Mouse (Mus musculus): Measurements from ENCODE around the gene Gm26558.

The Gm26558 gene
- long read RNA-seq, experiment 1, result 0 reads
- long read RNA-seq, experiment 2, result 0 reads

GRCm38 (mm10) chr2:70661715-70662495, at the start of gene Gm26558:
TSS of gene Gm26558 (minus strand) at chr2:70662108.
- intact Hi-C loops (cut with DNase I), result no loop called here

GRCm38 (mm10) chr2:70710878-70711277, 49.0 kb upstream of the Gm26558 start:
- intact Hi-C loops (cut with DNase I), result no loop called here

GRCm38 (mm10) chr2:70710236-70710635, 48.3 kb upstream of the Gm26558 start:
- intact Hi-C loops (cut with DNase I), result no loop called here

GRCm38 (mm10) chr2:70708986-70709730, 47.2 kb upstream of the Gm26558 start:
- intact Hi-C loops (cut with DNase I), result loop anchor here (5.0 to 10.0 kb wide), 2 partner anchors 116 to 328 kb away; partner anchors contain the start of gene Tlk1

GRCm38 (mm10) chr2:70702403-70702802, 40.5 kb upstream of the Gm26558 start:
- intact Hi-C loops (cut with DNase I), result loop anchor here (10.0 kb wide), 1 partner anchor 122 kb away; the partner anchor contains the start of gene Tlk1

GRCm38 (mm10) chr2:70701571-70701970, 39.7 kb upstream of the Gm26558 start:
- intact Hi-C loops (cut with DNase I), result loop anchor here (10.0 kb wide), 1 partner anchor 123 kb away; the partner anchor contains the start of gene Tlk1

GRCm38 (mm10) chr2:70700851-70701250, 38.9 kb upstream of the Gm26558 start:
- intact Hi-C loops (cut with DNase I), result loop anchor here (10.0 kb wide), 1 partner anchor 124 kb away; the partner anchor contains the start of gene Tlk1

- intact Hi-C loops (cut with DNase I), result no loop called here
Observed at GRCm38 (mm10) chr2:70695712-70696111, 33.8 kb upstream of the Gm26558 start.

- intact Hi-C loops (cut with DNase I), result no loop called here
Observed at GRCm38 (mm10) chr2:70690195-70690594, 28.3 kb upstream of the Gm26558 start.

GRCm38 (mm10) chr2:70688454-70689078, 26.7 kb upstream of the Gm26558 start:
- intact Hi-C loops (cut with DNase I), result no loop called here

GRCm38 (mm10) chr2:70682324-70682723, 20.4 kb upstream of the Gm26558 start:
- intact Hi-C loops (cut with DNase I), result no loop called here

GRCm38 (mm10) chr2:70673445-70674126, 11.7 kb upstream of the Gm26558 start:
- intact Hi-C loops (cut with DNase I), result no loop called here

GRCm38 (mm10) chr2:70672476-70672875, 10.6 kb upstream of the Gm26558 start:
- intact Hi-C loops (cut with DNase I), result no loop called here

- intact Hi-C loops (cut with DNase I), result no loop called here
Observed at GRCm38 (mm10) chr2:70669896-70670295, 8.0 kb upstream of the Gm26558 start.

- intact Hi-C loops (cut with DNase I), result no loop called here
Observed at GRCm38 (mm10) chr2:70669241-70669640, 7.3 kb upstream of the Gm26558 start.

- intact Hi-C loops (cut with DNase I), result no loop called here
Observed at GRCm38 (mm10) chr2:70667016-70667415, 5.1 kb upstream of the Gm26558 start.

- intact Hi-C loops (cut with DNase I), result no loop called here
Observed at GRCm38 (mm10) chr2:70663764-70664163, 1.9 kb upstream of the Gm26558 start.

- intact Hi-C loops (cut with DNase I), result no loop called here
Observed at GRCm38 (mm10) chr2:70660887-70661714, 807 bp downstream of the Gm26558 start, which contains the start of gene Gorasp2. TSS of gene Gorasp2 (plus strand) at chr2:70661576.

- intact Hi-C loops (cut with DNase I), result no loop called here
Observed at GRCm38 (mm10) chr2:70657083-70657482, 4.8 kb downstream of the Gm26558 start.

- intact Hi-C loops (cut with DNase I), result no loop called here
Observed at GRCm38 (mm10) chr2:70651820-70652219, 10.1 kb downstream of the Gm26558 start.

Measured in adrenal gland (tissue).